Mouse (Mus musculus) retina, postnatal 7 days (tissue): Measurements from ENCODE around the gene Islr2.

Source experiments
- DNase-seq: peaks from one replicate; pipeline ENCODE4 v3.0.0-alpha.2; 2012; ENCODE audit warnings: low read depth, low spot score

Gene Islr2

DNA sequence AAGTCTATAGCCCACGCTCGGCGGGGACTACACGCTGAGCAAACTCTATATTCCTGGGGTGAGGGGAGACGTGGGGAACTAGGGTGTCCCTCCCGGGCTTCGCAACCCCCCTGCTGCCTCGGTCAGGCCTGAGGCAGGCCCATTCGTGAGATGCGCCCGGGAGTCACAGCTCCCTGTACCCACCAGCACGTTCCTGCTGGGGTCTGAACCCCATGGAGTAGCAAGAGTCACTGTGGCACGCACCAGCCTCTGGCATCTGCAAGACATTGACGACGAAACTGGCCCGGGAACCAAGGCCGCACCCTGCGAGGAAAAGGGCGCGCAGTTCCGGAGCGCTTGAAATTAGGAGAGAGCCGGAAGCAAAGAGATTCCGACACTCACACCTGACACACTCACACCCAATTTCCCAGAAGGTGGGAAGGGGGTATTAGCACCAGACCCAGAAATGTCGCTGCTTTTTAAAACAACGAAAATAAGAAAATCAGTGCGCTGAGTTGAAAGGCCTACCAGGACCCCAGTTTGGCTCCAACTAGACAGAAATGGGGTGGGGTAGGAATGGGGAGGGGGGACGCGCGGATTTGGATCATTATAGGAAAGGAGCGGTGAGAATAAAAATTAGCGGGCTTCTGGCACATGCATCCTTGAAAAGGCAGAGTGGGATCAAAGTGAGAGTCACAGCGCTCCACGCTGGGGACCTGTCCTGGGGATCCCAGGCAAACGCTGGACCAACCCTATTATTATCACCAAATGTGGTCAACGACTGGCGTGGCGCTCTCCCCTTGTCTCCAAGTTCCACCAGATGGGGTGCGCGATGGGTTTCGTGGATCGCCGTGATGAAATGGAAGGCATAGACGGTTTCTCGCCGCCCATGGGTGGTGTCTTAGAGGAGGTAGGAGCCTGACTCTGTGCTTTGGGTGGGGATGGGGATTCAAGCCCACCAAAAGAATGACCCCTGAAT lies 7.2 kb downstream of the Islr2 start:
- DNase-seq = no peak

DNA sequence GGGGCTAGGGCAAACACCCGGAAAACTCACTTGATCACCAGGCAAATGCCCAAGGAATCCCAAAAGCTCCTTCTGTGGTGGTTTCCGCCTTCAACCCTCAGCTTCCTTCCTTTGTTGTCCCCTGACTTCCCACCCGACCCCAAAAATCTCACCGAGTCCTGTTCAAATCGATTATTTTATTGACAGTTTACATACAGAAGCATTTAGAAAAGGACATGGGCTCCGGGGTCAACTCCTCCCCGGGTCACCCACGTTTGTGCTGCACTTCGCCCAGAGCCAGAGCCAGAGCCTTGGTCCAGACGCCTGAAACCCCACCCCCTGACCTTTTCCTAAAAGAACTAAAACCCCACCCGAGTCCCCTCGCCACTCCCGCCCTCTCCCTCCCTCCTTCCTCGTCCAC lies 8.0 kb downstream of the Islr2 start:
- no peak for DNase-seq

DNA sequence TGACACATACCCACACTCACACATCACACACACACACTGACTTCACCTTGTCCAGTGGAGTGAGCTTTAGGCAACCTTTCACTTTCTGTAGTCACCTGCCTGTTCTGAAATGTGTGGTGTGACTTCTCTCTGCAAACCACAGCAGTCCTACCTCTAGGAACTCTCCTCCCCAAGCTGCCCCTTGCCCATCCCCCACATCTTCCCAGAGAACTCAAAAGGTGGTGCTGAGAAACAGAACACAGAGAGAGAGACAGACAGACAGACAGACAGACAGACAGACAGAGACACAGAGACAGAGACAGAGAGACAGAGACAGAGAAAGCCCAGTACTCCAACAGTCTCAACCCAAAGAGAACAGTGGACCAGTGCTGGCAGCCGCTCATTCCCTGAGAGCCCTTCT lies 8.4 kb downstream of the Islr2 start:
- no peak for DNase-seq

DNA sequence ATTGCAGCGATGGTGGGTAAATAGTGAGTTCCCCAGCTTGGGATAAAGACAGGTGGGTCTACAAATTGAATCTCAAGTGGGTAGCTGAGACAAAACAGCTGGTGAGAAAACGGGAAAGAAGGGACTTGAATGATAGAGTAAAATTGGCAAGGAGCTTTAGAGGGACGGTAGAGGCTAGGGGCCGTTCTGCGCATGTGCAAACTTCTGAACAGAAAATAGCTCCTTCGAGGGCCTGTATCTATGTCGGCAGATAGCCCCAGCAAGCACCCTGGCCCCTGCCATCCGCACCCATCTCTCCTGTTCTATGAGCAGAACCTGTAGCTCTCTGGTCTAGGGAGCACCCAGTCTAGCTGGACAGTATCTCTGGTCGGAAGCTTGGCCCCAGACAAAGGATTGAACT lies 9.9 kb downstream of the Islr2 start:
- DNase-seq = no peak

DNA sequence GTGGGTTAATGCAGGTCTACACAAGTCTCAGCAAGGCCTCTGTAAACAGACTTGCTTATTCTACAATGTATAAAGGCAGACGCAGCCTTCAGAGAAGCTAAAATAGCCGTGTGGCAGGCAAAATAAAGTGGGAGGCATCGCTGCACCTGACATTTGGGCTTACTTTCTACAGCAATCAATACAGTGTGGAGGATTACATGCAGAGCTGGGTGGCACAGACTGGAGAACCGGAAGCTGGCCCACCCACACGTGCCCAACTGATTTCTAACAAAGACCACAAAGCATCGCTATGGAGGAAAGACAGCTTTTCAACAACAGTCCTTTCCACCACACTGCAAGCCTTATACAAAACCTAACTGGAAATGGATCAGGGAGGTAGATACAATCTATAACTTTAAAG lies 19.7 kb downstream of the Islr2 start:
- DNase-seq = no peak

DNA sequence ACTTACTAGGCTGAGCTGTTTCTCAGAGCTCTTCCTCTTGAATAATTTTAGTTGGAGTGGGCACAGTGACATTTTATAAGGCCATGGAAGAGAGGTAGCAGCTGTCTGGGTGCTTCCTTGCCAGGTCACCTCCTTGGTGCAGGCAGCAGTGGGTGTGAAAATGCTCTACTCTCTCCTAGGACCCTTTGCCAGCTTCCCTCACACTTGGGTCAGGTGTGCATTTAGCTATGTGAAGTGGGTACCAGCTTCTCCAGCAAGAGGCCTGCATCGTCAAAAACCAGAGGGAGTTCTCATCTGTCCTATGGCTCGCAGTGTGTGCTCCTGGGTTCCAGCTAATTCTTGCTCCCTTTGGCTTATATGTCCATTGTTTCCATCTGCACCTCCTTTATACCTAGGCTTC lies 24.7 kb downstream of the Islr2 start:
- DNase-seq = no peak

DNA sequence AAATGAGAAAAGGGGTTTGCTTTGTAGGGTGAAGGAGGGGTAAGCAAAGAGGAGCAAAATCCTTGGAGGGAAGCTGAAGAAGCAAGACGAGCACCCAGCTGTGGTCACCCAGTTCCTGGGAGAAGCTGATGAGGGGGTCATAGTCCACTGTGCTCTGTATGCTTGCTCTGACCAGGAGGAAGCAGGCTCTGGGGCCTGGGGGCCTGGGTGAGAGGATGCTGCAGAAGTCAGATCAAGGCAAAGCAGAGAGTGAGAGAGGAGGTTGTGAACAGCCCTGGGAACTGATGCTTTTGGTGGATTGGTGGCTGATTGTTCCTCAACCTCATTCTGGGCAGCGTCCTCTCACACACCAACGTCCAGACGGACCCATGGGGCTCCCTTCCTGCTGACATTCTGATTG lies 27.0 kb downstream of the Islr2 start:
- no peak for DNase-seq

DNA sequence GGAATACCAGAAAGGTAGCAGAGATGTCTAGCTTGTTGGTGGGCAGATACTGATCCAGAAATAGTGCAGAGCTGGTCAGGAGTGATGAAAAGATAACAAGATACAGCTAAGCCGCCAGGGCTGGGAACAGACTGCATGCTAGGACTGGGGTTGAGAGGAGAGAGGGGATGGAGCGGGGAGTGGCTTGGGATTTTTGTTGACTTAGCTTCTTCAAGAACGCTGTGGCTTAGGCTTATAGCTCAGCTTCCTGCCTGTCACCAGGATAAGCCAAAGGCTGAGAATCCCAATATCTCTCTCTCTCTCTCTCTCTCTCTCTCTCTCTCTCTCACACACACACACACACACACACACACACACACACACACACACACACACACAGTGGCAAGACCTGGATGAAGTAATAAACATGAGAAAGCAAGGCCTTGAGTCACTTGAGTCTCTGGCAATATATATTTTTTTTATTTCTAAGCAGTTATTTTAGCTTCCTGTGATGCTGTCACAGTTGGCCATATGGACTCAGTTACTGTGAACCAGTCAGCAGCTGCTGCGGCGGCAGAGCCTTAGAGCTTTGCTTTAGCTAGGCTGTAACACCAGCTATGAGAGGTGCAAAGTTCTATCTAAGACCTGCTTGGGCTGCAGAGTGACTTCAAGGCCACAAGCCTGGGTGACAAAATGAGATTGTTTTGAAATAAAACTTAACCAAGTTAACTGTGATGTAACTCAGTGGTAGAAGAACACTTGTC lies 28.2 kb downstream of the Islr2 start:
- no peak for DNase-seq

DNA sequence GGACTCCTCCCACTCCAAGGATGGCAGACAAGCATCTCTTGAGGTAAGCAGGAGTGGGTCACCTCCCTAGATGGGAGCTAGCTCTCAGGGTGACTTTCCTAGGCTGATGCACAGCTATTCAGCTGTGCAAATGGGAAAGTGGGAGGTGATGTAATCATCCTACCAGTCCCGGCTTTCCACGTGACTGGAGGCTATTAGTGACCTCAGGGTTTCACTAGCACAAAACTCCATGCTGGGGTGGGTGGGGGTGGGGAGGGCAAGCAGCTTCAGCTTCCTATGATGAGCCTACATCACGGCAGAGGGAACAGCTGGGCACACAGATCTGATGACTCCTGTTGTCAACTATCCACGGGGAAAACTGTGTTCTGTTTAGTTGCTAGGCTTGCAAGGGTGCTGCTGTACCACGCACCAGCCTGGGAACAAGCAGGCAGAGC lies 29.3 kb downstream of the Islr2 start:
- no peak for DNase-seq

DNA sequence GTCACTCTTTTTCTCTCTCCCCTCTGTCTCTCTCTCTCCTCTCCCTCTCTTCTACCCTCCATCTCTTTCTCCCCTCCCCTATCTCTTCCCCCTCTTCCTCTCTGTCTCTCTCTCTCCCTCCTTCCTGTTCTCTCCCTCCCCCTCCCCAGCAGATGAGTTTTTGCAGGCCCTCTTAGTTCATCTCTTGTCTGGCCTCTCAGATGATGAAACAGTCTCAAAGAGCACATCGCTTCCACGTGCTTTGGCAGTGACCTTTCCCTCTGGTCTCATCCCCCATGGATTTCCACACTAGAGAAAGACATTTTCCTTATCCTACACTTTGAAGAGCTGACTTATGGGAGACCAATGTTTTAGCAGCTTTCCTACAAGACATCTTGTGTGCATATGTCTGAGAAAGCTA lies 31.3 kb downstream of the Islr2 start:
- DNase-seq = no peak

DNA sequence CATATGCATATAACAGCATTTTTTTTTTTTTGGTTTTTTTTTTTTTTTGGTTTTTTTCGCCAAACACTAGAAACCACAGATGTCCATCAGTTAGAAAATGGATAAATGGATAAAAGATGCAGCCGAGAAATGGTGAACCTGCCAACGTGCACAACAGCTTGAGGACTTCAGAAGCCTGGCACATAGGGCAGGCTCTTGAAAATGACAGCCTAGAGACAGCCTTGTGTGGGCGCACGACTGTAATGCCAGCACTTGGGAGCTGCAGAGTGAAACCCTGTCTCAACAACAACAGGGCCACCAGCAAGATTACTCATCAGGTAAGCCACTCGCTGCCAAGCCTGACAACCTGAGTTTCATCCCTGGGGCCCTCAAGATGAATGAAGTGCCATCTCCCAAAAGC lies 34.7 kb downstream of the Islr2 start:
- no peak for DNase-seq

DNA sequence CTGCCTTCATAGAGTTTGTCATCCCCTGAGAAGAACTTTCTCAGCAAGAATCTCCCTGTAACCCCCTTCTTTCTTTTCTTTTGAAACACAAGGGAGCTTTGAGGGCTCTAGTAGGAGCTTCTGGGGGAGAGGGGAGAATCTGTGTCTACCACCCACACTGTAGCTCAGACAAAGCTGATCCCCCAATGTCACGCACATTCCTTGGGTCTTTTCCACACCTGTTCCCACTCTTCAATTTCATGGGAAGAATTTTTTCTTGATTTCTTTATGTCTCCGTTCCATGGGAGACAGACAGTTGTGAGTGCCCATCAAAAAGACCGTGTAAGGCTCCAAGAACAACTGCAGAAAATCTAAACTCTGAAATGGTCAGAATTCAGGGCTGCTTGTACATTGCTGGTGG lies 35.2 kb downstream of the Islr2 start:
- DNase-seq = no peak

DNA sequence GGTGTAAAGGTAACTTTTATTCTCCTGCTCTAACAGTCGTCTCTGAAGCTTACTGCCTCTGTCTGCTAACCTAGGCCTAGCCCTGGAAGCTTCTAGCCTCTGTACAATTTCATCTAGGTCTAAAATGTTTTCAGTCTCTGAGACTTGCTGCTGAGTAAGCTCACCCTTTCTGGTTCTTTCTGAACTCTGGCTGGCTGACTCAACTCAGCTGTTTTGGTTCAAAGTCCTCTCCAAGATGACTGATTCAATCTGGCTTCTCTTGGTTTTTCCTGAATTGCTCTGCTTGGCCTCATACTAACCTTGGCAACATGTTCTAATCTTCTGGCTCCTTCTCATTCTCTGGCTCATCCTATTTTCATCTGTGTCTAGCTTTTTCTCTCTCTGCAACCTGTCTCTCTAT lies 38.3 kb downstream of the Islr2 start:
- DNase-seq = no peak

DNA sequence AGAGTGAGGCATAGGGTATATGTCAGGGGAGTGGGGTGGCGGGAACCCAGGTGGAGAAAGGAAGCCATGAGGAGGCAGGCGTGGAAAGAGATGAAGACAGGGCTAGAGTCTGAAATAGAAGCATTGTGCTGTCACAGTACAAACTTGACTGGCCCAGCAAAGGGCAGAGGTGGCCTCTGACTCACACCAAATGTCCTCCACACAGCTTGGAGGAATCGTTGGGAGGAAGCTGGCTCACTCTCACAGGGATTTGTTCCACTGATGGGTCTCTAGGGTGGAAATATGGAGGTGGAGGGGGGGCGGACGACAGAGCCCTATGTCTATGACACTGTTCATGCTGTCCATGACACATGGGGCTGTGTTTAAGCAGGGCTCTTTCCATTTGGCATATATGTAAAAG lies 41.0 kb downstream of the Islr2 start:
- no peak for DNase-seq

DNA sequence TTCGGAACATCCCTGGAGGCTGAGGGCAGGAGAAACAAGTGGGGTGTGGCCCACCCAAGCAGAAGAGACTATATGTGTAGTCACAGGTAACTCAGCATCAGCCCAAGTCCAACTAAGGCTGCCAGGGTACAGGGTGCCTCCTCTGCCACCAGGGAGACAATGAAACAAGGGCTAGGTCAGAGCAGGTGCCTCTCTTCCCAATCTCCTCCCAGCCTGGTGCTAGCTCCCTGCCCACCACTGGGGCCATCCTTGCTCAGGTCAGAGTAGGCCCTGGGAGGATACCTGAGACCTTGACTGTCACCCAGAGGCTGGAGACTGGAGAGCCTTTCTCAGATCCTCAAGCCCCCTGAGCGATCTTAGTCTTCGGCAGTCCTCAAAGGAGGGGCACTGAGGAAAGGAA lies 41.9 kb downstream of the Islr2 start:
- no peak for DNase-seq

DNA sequence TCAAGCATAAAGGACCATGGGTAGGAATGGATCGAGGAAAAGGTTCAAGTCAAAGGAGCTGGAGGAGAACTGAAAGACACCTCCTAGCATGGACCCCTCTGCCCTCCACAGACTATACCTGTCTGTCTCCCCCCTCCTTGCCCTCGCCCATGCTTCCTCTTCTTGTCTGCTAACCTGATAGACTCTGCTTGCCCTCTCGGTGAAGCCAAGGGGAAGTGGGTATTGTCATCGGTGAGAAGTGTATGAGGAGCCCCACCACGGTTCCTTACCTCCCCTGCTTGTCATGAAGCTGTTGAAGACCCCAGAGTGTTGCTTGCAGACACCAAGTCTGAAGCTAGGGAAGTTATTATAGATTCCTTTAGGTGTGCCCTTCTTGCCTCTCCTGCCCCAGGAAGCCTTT lies 43.8 kb downstream of the Islr2 start:
- no peak for DNase-seq

DNA sequence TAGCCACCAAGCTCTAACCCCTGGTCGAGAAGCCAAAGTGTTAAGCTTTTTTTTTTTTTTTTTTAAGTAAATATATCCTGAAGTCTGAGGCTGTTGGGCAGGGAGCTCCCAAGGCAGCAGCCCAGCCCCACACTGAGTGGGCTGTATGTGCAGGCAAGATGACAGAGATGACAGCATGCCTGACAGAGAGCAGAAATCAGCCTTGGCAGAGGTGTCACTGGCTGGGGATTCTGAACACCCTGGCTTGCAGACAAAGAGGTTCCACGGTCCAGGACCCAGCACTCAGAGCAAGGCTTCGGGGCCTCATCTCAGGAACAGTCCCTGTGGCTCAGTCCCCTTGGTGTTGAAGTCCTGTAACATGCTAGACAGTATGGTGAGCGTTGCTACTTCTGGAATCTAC lies 44.3 kb downstream of the Islr2 start:
- no peak for DNase-seq

DNA sequence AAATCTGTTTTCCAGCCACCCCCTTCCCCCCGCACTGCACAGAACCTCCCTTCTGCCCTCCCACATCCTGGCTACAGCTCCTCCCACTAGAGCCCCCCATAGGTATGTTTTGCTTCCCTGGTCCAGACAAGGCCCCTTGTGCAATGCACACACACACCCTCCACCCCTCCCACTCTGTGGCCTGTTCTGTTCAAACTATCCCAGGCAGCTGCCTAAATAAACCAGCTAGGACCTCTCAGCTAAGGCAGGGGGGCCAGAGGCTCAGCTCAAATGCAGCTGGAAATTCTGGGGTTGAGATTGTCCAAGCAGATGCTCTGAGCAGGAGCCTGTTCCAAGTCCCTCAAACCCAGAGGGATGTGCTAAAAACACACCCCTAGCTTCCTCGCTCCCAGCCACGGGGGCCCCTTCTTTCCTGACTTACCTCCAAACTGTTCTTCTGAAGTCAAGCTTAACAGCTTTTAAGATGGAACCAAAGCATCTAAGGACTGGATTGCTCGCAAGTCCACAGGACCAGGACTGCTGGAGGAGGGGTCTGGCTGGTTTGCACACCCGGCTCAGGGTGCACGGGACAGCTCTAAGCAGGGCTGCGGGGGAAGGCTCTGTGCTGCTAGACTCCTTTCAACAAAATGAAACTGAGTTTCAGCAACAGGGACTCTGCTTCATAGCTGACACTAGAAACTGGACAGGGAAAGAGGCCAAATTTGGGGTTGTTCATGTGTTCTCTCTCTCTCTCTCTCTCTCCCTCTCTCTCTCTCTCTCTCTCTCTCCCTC lies 45.4 kb downstream of the Islr2 start:
- no peak for DNase-seq

DNA sequence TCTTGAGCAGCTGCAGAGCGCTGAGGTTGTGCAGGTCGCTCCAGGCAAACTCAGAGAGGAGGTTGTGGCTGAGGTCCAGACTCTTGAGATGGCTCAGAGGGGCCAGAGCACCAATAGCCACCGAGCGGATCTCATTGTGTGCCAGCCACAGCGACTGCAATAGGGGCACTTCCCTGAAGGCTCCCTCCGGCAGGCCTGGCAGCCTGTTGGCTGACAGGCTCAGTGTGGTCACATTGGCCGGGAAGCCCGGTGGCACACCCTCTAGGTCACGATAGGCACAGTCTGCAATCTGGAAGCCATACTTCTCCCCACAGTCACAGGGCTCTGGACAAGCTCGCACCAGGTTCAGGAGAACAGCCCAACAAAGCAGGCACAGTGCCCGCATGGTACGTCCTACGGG lies 46.3 kb downstream of the Islr2 start:
- DNase-seq = no peak

DNA sequence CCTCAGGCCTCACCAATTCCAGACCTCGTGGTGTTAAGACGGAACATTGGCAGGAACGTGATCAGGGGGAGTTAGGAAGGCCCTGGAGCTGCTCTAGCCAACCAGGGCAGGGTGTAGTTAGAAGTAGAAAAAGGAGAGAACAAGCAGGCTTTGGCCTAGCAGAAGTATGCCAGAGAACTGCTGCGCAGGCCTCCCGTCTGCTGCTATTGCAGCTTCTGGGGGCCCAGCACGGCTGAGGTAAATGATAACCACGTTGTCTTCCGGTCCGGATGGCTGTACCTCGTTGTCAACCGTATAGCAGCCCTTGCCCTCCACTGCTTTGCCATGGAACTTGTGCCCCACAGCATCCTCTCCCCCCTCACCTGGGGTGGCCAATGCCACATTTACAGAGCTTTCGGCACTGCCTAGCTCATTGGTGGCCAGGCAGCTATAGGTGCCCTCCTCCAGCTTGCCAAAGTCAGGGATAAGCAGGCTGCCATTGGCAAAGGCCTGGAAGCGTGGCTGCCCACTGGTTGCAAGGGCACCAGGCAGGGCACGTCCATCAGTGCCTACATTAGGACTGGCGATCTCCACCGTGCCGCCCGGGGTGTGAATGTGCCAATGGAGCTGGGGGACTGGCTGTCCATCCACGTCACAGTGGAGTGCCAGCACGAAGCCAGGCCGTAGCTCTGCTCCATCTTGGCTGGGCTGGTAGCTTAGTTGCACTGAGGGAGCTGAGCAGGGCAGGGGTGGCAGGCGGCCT lies 47.1 kb downstream of the Islr2 start:
- no peak for DNase-seq

DNA sequence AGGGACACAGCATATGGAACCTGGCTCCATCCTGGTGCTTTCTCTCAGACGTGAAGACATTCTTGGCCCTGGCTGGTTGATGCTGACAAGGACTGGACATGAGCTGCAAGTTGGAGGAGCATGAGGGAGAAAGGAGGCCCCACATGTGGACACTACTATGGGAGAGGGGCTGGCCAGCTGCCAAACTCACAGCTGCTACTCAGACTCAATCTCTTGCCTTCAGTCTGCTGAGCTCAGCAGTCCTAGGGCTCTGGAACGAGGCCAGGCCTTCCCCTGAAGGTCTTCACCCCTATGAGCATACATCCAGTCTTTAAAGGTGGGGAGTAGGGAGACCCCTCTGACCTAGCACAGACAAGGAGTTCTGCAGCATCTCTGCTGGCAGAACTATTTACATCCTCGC lies 48.8 kb downstream of the Islr2 start:
- DNase-seq = no peak

DNA sequence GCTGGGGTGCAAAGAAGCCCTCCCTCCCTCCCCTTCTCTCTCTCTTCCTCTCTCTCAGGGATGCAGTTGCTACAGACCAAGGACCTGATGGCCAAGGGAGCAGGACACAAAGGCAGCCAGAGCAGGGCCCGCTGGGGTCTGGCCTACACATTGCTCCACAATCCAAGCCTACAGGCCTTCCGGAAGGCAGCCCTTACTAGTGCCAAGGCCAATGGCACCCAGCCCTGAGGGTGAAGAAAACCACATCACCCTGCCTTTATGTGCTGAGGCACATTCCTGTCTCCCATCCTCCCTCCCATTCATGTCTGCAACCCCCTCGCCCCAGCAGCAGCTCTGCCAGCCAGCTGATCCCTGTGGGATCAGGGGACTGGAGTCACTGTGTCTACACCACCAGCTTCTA lies 51.0 kb downstream of the Islr2 start:
- no peak for DNase-seq
